Mouse (Mus musculus): ENCODE data around the gene Otud7b. TPM values are rescaled to one million over a fixed set of nuclear protein-coding genes. Genes with fewer than 3 reads are reported as not detected.

The Otud7b gene
- 20.0 and 22.3 TPM in 2 replicates for polyA plus RNA-seq (2015; fragmentation: Nextera tagmentation; extraction: Ambion mirVana)

- H3K27me3 ChIP-seq (replicated peaks), result no peaks in the 10 kb centered on the region
- H3K4me2 ChIP-seq, result peak within 1 kb of the TSS; percentile 64
- peak within 1 kb of the TSS; percentile 90 for H3K9ac ChIP-seq
- H3K36me3 ChIP-seq, result no peaks in the 10 kb centered on the region
- H3K9me3 ChIP-seq, result no peaks in the 10 kb centered on the region
- H3K4me1 ChIP-seq, result 0 out of 2 replicates have a peak, but pooled peaks cover 14% of the 10 kb centered on the region
- WGBS, result under 1% methylated on average over 68 of the region's 84 CpGs
- ATAC-seq (ENCODE audit: insufficient read depth, low FRiP score, low read depth), result peak; percentile 89
- peak within 1 kb of the TSS; percentile 91 for H3K4me3 ChIP-seq (replicated peaks)
- peak within 1 kb of the TSS; percentile 96 for H3K27ac ChIP-seq
These were observed at the start of gene Otud7b for GRCm38 (mm10) chr3:96104261-96105065. Gene Otud7b (plus strand): TSS chr3:96104527.

GRCm38 (mm10) chr3:96055294-96055693 lies 49.0 kb upstream of the Otud7b start:
- H3K9me3 ChIP-seq, result no peaks in the 10 kb centered on the region
- H3K4me2 ChIP-seq, result no peak overlapping the region
- 81% methylated on average over 6 of the region's 6 CpGs for whole genome bisulfite sequencing
- no peak overlapping the region for H3K4me3 ChIP-seq (replicated peaks)
- H3K4me1 ChIP-seq, result no peaks in the 10 kb centered on the region
- no peaks in the 10 kb centered on the region for H3K27me3 ChIP-seq (replicated peaks)
- no peak overlapping the region for H3K9ac ChIP-seq
- ATAC-seq (ENCODE audit: insufficient read depth, low FRiP score, low read depth), result no peak
- no peak overlapping the region for H3K27ac ChIP-seq
- H3K36me3 ChIP-seq, result no peaks in the 10 kb centered on the region

DNA sequence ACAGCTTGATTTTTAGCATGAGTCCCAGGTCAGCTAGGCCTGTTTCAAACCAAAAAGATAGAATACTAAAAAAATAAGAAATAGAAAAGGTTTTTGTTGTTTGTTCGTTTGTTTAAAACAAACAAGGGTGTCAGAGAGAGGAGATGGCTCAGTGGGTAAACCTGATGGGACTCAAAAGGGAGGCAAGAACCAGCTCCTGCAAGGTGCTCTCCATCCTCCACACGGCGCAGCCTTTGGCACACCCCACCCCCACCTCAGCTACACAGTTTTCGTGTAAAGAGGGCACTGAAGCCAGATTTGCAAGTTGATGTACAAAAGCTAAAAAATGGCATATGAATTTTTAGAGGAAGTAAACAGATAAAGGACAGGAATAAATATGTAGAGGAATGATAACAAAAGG lies 48.3 kb upstream of the Otud7b start:
- no peaks in the 10 kb centered on the region for H3K27me3 ChIP-seq (replicated peaks)
- ATAC-seq (ENCODE audit: insufficient read depth, low FRiP score, low read depth), result no peak
- 80% methylated on average over 4 of the region's 4 CpGs for WGBS

GRCm38 (mm10) chr3:96057747-96058204 lies 46.6 kb upstream of the Otud7b start:
- no peaks in the 10 kb centered on the region for H3K36me3 ChIP-seq
- peak overlapping the region; percentile 77 for H3K4me2 ChIP-seq
- H3K27me3 ChIP-seq (replicated peaks), result no peaks in the 10 kb centered on the region
- peak overlapping the region; percentile 72 for H3K4me3 ChIP-seq (replicated peaks)
- H3K27ac ChIP-seq, result peak overlapping the region; percentile 92
- peak overlapping the region; percentile 52 for H3K9ac ChIP-seq
- H3K4me1 ChIP-seq, result no peaks in the 10 kb centered on the region
- no peaks in the 10 kb centered on the region for H3K9me3 ChIP-seq
- WGBS, result under 1% methylated on average over 26 of the region's 26 CpGs
- ATAC-seq (ENCODE audit: insufficient read depth, low FRiP score, low read depth), result peak; percentile 91

More for the DNA sequence above, 48.3 kb upstream of the Otud7b start:
- Histone ChIP-seq H3K4me3 (replicated peaks) (no peak overlapping the region), H3K36me3 (no peaks in the 10 kb centered on the region), H3K4me2 (no peak overlapping the region), H3K4me1 (no peaks in the 10 kb centered on the region), H3K27ac (no peak overlapping the region), H3K9ac (no peak overlapping the region), H3K9me3 (no peaks in the 10 kb centered on the region)

DNA sequence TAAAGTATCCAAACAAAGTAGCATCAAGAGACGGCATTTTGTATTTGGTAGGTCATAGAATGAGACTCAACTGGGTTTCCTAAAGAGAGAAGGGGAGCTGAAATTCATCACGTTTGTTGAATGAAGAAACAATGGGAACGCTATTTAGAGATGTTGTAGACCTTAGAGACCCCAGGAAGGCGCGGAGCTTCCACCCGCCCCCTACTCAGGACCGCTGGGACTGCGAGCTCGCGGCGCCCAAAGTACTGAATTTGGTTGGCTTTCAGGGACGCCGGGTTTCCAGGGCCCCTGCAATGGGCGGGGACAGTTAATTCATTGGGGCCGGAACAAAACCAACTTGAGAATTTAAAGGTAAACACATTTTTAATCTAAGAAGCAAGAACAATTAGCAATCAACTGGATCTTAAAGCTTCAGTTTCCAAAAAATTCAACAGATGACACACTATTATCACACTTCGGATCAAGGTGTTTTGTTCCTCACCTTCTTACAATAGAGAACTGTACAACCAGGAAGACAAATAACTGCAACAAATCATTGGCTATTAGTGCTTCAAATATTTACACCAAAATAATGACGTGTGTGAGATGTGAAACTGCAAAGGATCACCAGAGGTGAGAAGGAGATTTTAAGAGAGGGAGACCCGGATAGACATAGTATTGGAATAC lies 46.0 kb upstream of the Otud7b start, which contains the start of gene Vps45:
Gene Vps45 (minus strand): TSS at position 236 of the 666 bp plus-strand sequence.
- Histone ChIP-seq H3K4me3 (replicated peaks) (peak within 1 kb of the TSS; percentile 72), H3K9ac (peak within 1 kb of the TSS; percentile 52), H3K4me1 (no peaks in the 10 kb centered on the region), H3K27me3 (replicated peaks) (no peaks in the 10 kb centered on the region), H3K9me3 (no peaks in the 10 kb centered on the region), H3K36me3 (no peaks in the 10 kb centered on the region), H3K4me2 (peak within 1 kb of the TSS; percentile 77), H3K27ac (peak within 1 kb of the TSS; percentile 92)
- peak; percentile 78; the same call in 1 of the 2 replicates for ATAC-seq (ENCODE audit: insufficient read depth, low FRiP score, low read depth)
- WGBS, result under 1% methylated on average over 18 of the region's 18 CpGs

GRCm38 (mm10) chr3:96060146-96060545 lies 44.2 kb upstream of the Otud7b start:
- no peak for ATAC-seq (ENCODE audit: insufficient read depth, low FRiP score, low read depth)
- H3K4me3 ChIP-seq (replicated peaks), result no peak overlapping the region
- WGBS, result 62% methylated on average over 1 of the region's 1 CpGs
- H3K27me3 ChIP-seq (replicated peaks), result no peaks in the 10 kb centered on the region
- no peaks in the 10 kb centered on the region for H3K9me3 ChIP-seq
- H3K4me2 ChIP-seq, result no peak overlapping the region
- H3K4me1 ChIP-seq, result no peaks in the 10 kb centered on the region
- no peaks in the 10 kb centered on the region for H3K36me3 ChIP-seq
- H3K9ac ChIP-seq, result no peak overlapping the region
- no peak overlapping the region for H3K27ac ChIP-seq

- WGBS, result 70% methylated on average over 2 of the region's 2 CpGs
- Histone ChIP-seq H3K27me3 (replicated peaks) (no peaks in the 10 kb centered on the region), H3K4me3 (replicated peaks) (no peak overlapping the region), H3K9me3 (no peaks in the 10 kb centered on the region), H3K36me3 (no peaks in the 10 kb centered on the region), H3K4me1 (no peaks in the 10 kb centered on the region), H3K27ac (no peak overlapping the region), H3K4me2 (no peak overlapping the region), H3K9ac (no peak overlapping the region)
- no peak for ATAC-seq (ENCODE audit: insufficient read depth, low FRiP score, low read depth)
These were observed 41.0 kb upstream of the Otud7b start for GRCm38 (mm10) chr3:96063299-96063698.

DNA sequence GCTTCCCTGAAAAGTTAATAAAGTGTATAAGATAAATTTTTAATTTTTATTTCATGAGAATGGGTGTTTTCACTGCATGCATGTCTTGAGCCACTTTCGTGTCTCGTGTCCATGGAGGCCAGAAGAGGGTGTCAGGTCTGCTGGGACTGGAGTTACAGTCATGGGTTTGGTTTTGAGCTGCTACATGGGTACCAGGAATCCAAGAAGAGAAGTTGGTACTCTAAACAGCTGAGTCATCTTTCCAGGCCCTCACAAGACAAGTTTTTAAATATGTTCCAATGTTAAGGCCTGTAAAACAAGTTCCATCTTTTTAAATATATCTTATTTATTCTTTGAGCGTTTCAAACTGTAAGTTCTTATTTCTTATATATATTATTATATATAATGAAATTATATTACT lies 40.1 kb upstream of the Otud7b start:
- WGBS, result 84% methylated on average over 3 of the region's 3 CpGs
- H3K4me2 ChIP-seq, result no peak overlapping the region
- no peak overlapping the region for H3K4me3 ChIP-seq (replicated peaks)
- no peaks in the 10 kb centered on the region for H3K27me3 ChIP-seq (replicated peaks)
- no peak overlapping the region for H3K9ac ChIP-seq
- ATAC-seq (ENCODE audit: insufficient read depth, low FRiP score, low read depth), result no peak
- no peak overlapping the region for H3K27ac ChIP-seq
- H3K9me3 ChIP-seq, result no peaks in the 10 kb centered on the region
- H3K4me1 ChIP-seq, result no peaks in the 10 kb centered on the region
- H3K36me3 ChIP-seq, result no peaks in the 10 kb centered on the region

DNA sequence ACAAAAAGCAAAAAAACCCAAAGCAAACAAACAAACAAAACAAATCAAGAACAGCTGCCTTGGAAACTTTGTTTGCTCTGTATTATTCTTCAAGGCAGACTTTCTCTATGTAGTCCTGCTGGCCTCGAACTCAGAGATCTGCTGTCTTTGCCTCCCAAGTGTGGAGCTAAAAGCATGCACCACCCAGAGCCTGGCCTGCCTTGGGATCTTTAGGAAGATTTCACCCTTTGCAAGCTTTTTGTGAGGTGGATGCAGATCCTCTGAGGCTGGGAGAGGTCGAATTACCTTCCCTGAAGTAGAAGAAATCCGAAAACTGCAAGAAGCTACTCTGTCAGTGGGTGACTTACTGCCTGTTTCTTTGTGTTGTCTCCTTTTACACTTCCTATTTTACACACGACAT lies 39.2 kb upstream of the Otud7b start:
- Histone ChIP-seq H3K27me3 (replicated peaks) (no peaks in the 10 kb centered on the region), H3K36me3 (no peaks in the 10 kb centered on the region), H3K4me1 (no peaks in the 10 kb centered on the region), H3K9me3 (no peaks in the 10 kb centered on the region), H3K9ac (no peak overlapping the region), H3K4me3 (replicated peaks) (no peak overlapping the region), H3K27ac (no peak overlapping the region), H3K4me2 (no peak overlapping the region)
- WGBS, result 35% methylated on average over 4 of the region's 4 CpGs
- ATAC-seq (ENCODE audit: insufficient read depth, low FRiP score, low read depth), result no peak

DNA sequence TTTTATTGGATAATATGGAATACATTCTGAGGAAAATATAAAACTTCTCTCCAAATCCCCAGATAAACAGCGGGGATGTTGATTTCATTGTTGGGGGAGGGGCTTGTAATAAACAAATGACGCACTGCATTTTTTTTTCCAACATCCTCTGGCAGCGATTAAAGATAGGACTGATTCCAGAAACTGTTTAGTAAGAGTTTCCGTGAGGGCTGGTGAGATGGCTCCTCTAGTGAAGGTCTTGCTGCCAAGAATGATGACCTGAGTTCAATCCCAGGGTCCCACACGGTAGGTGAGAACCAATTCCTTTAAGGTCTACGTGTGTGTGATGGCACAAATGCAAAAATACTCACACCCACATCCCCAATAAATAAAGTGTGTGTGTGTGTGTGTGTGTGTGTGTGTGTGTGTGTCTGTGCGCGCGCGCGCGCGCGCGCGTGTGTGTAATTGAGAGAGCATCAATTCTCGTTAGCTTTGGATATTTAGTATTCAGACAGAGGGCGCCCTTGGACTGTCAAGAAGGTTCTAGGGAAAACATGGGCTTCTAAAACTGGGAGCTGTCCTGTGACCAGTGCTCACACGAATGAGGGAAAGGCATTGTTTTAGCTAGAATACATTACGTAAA lies 38.5 kb upstream of the Otud7b start:
- no peaks in the 10 kb centered on the region for H3K27me3 ChIP-seq (replicated peaks)
- ATAC-seq (ENCODE audit: insufficient read depth, low FRiP score, low read depth), result no peak
- 33% methylated on average over 20 of the region's 20 CpGs for WGBS
- H3K4me3 ChIP-seq (replicated peaks), result peak overlapping the region; percentile 19
- H3K9me3 ChIP-seq, result no peaks in the 10 kb centered on the region
- H3K9ac ChIP-seq, result no peak overlapping the region
- H3K36me3 ChIP-seq, result no peaks in the 10 kb centered on the region
- H3K27ac ChIP-seq, result no peak overlapping the region
- peak overlapping the region; percentile 44 for H3K4me2 ChIP-seq
- no peaks in the 10 kb centered on the region for H3K4me1 ChIP-seq

DNA sequence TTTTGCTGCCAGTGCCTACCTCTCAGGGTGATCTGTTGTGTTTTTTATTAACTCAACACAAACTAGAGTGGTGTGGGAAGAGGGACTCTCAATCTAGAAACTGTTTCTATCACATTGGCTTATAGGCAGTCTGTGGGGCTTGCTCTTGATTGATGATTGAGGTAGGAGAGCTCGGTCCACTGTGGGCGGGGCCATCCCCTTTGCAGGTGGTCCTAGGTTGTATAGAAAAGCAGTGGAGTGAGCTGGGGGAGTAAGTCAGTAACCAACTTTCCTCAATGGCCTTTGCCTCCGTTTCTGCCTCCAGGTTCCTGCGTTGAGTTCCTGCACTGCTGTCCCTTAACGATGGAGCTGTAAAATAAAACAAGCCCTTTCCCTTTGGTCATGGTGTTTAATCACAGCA lies 37.6 kb upstream of the Otud7b start:
- Histone ChIP-seq H3K4me3 (replicated peaks) (no peak overlapping the region), H3K4me2 (no peak overlapping the region), H3K36me3 (no peaks in the 10 kb centered on the region), H3K9ac (no peak overlapping the region), H3K27me3 (replicated peaks) (no peaks in the 10 kb centered on the region), H3K9me3 (no peaks in the 10 kb centered on the region), H3K4me1 (no peaks in the 10 kb centered on the region), H3K27ac (no peak overlapping the region)
- no peak for ATAC-seq (ENCODE audit: insufficient read depth, low FRiP score, low read depth)
- 80% methylated on average over 5 of the region's 5 CpGs for WGBS

GRCm38 (mm10) chr3:96069046-96069445 lies 35.3 kb upstream of the Otud7b start:
- no peak for ATAC-seq (ENCODE audit: insufficient read depth, low FRiP score, low read depth)
- Histone ChIP-seq H3K4me2 (no peak overlapping the region), H3K4me3 (replicated peaks) (no peak overlapping the region), H3K36me3 (no peaks in the 10 kb centered on the region), H3K9me3 (no peaks in the 10 kb centered on the region), H3K9ac (no peak overlapping the region), H3K4me1 (no peaks in the 10 kb centered on the region), H3K27ac (no peak overlapping the region), H3K27me3 (replicated peaks) (no peaks in the 10 kb centered on the region)
- WGBS, result 92% methylated on average over 6 of the region's 6 CpGs
